Mouse (Mus musculus): Measurements from ENCODE around the gene Jade3.
"Not testable (repeated sequence)": the region's sequence is repeated elsewhere in the genome, so short reads cannot be mapped to it uniquely, and the experiment has no call there.

The Jade3 gene

GRCm38 (mm10) chrX:20425140-20425838, at the start of gene Jade3:
Gene Jade3, plus strand, starts transcription at chrX:20425688.
- peak; percentile 29 for DNase-seq (ENCODE audit: low read depth)

- no peak for DNase-seq (ENCODE audit: low read depth)
Observed at GRCm38 (mm10) chrX:20379347-20380014, 46.0 kb upstream of the Jade3 start.

GRCm38 (mm10) chrX:20382260-20382659, 43.2 kb upstream of the Jade3 start:
- DNase-seq (ENCODE audit: low read depth), result no peak

- no peak for DNase-seq (ENCODE audit: low read depth)
Observed at GRCm38 (mm10) chrX:20387006-20387405, 38.5 kb upstream of the Jade3 start.

- DNase-seq (ENCODE audit: low read depth), result not testable (repeated sequence)
Observed at GRCm38 (mm10) chrX:20391964-20392363, 33.5 kb upstream of the Jade3 start.

- DNase-seq (ENCODE audit: low read depth), result no peak
Observed at GRCm38 (mm10) chrX:20392942-20393341, 32.5 kb upstream of the Jade3 start.

- DNase-seq (ENCODE audit: low read depth), result no peak
Observed at GRCm38 (mm10) chrX:20404068-20404467, 21.4 kb upstream of the Jade3 start.

GRCm38 (mm10) chrX:20406909-20407308, 18.6 kb upstream of the Jade3 start:
- no peak for DNase-seq (ENCODE audit: low read depth)

GRCm38 (mm10) chrX:20407676-20408075, 17.8 kb upstream of the Jade3 start:
- no peak for DNase-seq (ENCODE audit: low read depth)

- DNase-seq (ENCODE audit: low read depth), result no peak
Observed at GRCm38 (mm10) chrX:20411382-20411781, 14.1 kb upstream of the Jade3 start.

GRCm38 (mm10) chrX:20412221-20412620, 13.3 kb upstream of the Jade3 start:
- no peak for DNase-seq (ENCODE audit: low read depth)

GRCm38 (mm10) chrX:20414885-20415622, 10.4 kb upstream of the Jade3 start:
- DNase-seq (ENCODE audit: low read depth), result no peak

- DNase-seq (ENCODE audit: low read depth), result no peak
Observed at GRCm38 (mm10) chrX:20418461-20418860, 7.0 kb upstream of the Jade3 start.

- no peak for DNase-seq (ENCODE audit: low read depth)
Observed at GRCm38 (mm10) chrX:20419536-20419935, 6.0 kb upstream of the Jade3 start.

GRCm38 (mm10) chrX:20425839-20426449, 456 bp downstream of the Jade3 start:
- DNase-seq (ENCODE audit: low read depth), result no peak

GRCm38 (mm10) chrX:20483213-20483612, 57.7 kb downstream of the Jade3 start:
- DNase-seq (ENCODE audit: low read depth), result no peak

GRCm38 (mm10) chrX:20497682-20498081, 72.2 kb downstream of the Jade3 start:
- no peak for DNase-seq (ENCODE audit: low read depth)

GRCm38 (mm10) chrX:20520290-20520939, 94.9 kb downstream of the Jade3 start:
- DNase-seq (ENCODE audit: low read depth), result no peak

GRCm38 (mm10) chrX:20521578-20521977, 96.1 kb downstream of the Jade3 start:
- no peak for DNase-seq (ENCODE audit: low read depth)

- DNase-seq (ENCODE audit: low read depth), result no peak
Observed at GRCm38 (mm10) chrX:20532621-20533020, 107.1 kb downstream of the Jade3 start.

- DNase-seq (ENCODE audit: low read depth), result no peak
Observed at GRCm38 (mm10) chrX:20543867-20544266, 118.4 kb downstream of the Jade3 start.

GRCm38 (mm10) chrX:20547609-20548008, 122.1 kb downstream of the Jade3 start:
- DNase-seq (ENCODE audit: low read depth), result peak; percentile 5

Measured in fibroblast of lung, adult 2 months (primary cell).